Mouse (Mus musculus) intestine, embryonic 14.5 days (tissue): Measurements from ENCODE around the gene Pbxip1. TPM values are rescaled to one million over a fixed set of nuclear protein-coding genes. Genes with fewer than 3 reads are reported as not detected.
A peak's percentile ranks its signal among the peaks of the same experiment; 100 is the strongest.
"Not testable (repeated sequence)": the region's sequence is repeated elsewhere in the genome, so short reads cannot be mapped to it uniquely, and the experiment has no call there.

ENCODE experiments used
- ATAC-seq: fragments of 200-750 bp; cut with Nextera tagmentation; replicated peaks from 2 replicates; pipeline ENCODE4 v1.8.0; 2017; ENCODE audit warnings: low read depth, moderate number of reproducible peaks, moderate TSS enrichment, moderate library complexity; ENCODE audit not compliant: low FRiP score, low TSS enrichment
- DNase-seq: peaks from one replicate; pipeline ENCODE4 v3.0.0-alpha.2; 2018; ENCODE audit warnings: low spot score
- H3K27ac ChIP-seq: fragments of 300-500 bp; sonication (generic); 2 replicates; pipeline ENCODE4 v1.5.1; 2014; ENCODE audit warnings: low read depth, mild to moderate bottlenecking, control low read depth
- H3K27me3 ChIP-seq: fragments of 300-500 bp; sonication (generic); replicated peaks from 2 replicates; pipeline ENCODE4 v1.6.1; 2014; ENCODE audit warnings: low read length, control low read depth; ENCODE audit not compliant: control insufficient read depth, insufficient read depth
- H3K36me3 ChIP-seq: fragments of 300-500 bp; sonication (generic); 2 replicates; pipeline ENCODE4 v1.6.1; 2014; ENCODE audit warnings: low read length, control low read depth; ENCODE audit not compliant: control insufficient read depth, insufficient read depth
- H3K4me1 ChIP-seq: fragments of 300-500 bp; sonication (generic); replicated peaks from 2 replicates; pipeline ENCODE4 v1.6.1; 2014; ENCODE audit warnings: low read length, control low read depth, mixed read lengths; ENCODE audit not compliant: control insufficient read depth, insufficient read depth
- H3K4me2 ChIP-seq: fragments of 300-500 bp; sonication (generic); 2 replicates; pipeline ENCODE4 v1.6.1; 2014; ENCODE audit warnings: low read length
- H3K4me3 ChIP-seq: fragments of 300-500 bp; sonication (generic); 2 replicates; pipeline ENCODE4 v1.5.1; 2014; ENCODE audit warnings: low read depth, low read length, control low read depth, mixed read lengths
- H3K9ac ChIP-seq: fragments of 300-500 bp; sonication (generic); 2 replicates; pipeline ENCODE4 v1.6.1; 2014; ENCODE audit warnings: mild to moderate bottlenecking, low read length
- H3K9me3 ChIP-seq: fragments of 300-500 bp; sonication (generic); 2 replicates; pipeline ENCODE4 v1.6.1; 2016; ENCODE audit warnings: low read length, control low read depth; ENCODE audit not compliant: control insufficient read depth
- WGBS: fragments of 180-500 bp; shearing (Covaris S2); extraction: QIAGEN DNeasy Blood & Tissue Kit; methylation state at CpG from one replicate; pipeline ENCODE4 v1.1.7; 2014; 5-methylcytosine and 5-hydroxymethylcytosine counted together
- polyA plus RNA-seq: library from polyadenylated mRNA; unstranded; fragments of >200 nt; fragmentation: Nextera tagmentation; extraction: Ambion mirVana; gene quantifications from 2 replicates; pipeline ENCODE4 v1.2.1, GENCODE M21; 2014

Pbxip1 gene
- polyA plus RNA-seq, 1 experiment from 2014 or later: 20.3 TPM

DNA sequence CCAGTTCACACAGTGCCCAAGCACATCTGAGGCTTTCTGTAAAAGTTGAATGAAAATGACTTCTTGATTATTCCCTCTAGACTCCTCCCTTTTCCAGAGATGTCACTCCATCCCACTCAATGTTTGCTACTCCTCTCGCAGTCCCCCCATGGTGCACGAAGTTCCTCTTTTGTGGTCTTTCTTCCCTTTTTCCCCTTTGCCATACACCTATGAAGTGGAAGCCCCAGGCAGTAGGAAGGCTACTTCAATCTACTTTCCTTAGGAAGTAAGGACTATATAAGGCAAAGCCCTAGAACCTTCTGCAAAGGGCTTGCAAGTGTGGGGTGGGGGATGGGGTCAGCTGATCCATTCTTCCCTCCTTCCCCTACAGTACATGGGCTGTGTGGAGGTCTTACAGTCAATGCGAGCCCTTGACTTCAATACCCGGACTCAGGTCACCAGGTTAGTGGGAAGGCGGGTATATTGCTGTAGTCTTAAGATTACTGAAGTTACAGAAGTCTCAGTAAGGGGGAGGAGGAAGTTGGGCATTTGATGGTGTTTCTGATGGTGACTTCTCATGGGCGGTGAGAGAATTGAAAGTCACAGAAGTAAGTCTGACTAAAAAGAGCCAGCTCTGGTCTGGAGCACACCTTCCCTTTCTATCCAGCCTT, 13.8 kb upstream of the Pbxip1 start:
- H3K4me1 ChIP-seq: peaks cover 38% of the 10 kb centered on the region
- no peaks in the 10 kb centered on the region for H3K27me3 ChIP-seq
- peak overlapping the region; percentile 98 for H3K4me2 ChIP-seq
- peaks cover 36% of the 10 kb centered on the region for H3K36me3 ChIP-seq
- peak overlapping the region; percentile 53 for H3K4me3 ChIP-seq
- H3K27ac ChIP-seq: 0 out of 2 replicates have a peak overlapping the region, but pooled peaks have one; percentile 14
- DNase-seq (no peak), ATAC-seq (no peak)
- no peaks in the 10 kb centered on the region for H3K9me3 ChIP-seq
- H3K9ac ChIP-seq: no peak overlapping the region
- WGBS: 67% methylated on average over 6 of the region's 6 CpGs

DNA sequence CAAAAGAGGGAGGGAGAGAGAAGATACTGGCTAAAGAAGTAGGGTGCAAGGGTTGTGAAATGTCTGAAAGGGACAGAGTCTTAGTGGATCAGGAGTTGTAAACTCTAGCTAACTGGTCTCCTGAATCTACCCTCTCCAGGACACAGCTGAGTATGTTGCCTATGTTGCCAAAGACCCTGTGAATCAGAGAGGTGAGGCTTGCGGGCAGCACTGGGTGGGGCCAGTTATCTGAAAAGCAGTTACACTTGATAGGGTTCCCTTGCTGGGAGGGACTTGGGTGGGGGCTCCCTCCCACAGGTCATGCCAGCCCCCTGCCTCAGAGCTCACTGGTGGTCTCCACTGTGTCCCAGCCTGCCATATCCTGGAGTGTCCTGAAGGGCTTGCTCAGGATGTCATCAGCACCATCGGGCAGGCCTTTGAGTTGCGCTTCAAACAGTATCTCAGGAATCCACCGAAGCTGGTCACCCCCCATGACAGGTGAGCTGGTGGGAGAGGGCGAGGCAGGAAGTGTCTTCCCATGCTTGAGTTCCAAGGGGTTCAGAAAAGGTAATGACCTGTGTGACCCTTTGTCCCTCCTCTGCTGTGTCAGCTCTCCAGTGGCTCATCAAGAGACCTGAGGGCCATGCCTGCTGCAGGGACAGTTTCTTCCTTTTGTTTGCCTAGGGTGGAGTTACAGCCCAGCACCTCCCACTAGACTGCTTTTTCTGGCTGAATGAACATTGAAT, 11.9 kb upstream of the Pbxip1 start:
- WGBS: 77% methylated on average over 5 of the region's 5 CpGs
- no peaks in the 10 kb centered on the region for H3K9me3 ChIP-seq
- no peak overlapping the region for H3K4me3 ChIP-seq
- no peak overlapping the region for H3K9ac ChIP-seq
- no peaks in the 10 kb centered on the region for H3K27me3 ChIP-seq
- ATAC-seq (no peak), DNase-seq (no peak)
- H3K4me1 ChIP-seq: peaks cover 38% of the 10 kb centered on the region
- H3K27ac ChIP-seq: no peak overlapping the region; the same call in 1 of the 2 replicates
- H3K36me3 ChIP-seq: peaks cover 45% of the 10 kb centered on the region
- H3K4me2 ChIP-seq: no peak overlapping the region

DNA sequence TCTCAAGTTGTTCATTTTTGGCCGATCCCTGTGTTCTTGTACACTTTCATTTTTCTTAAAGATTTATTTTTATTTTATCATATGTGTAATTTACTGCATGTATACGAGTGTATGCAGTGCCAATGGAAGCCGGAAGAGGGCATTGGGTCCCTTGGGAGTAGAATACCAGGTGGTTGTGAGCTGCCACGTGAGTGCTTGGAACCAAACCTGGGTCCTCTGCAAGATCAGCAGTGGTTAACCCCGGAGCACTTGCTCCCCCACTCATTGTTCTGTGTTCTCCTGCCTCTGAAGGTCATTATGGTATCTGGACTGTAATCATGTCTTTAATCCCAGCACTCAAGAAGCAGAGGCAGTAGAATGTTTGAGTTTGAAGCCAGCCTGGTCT, 11.4 kb upstream of the Pbxip1 start:
- Histone ChIP-seq H3K4me3 (no peak overlapping the region), H3K4me2 (no peak overlapping the region), H3K36me3 (peaks cover 45% of the 10 kb centered on the region), H3K27ac (no peak overlapping the region), H3K9ac (no peak overlapping the region), H3K27me3 (no peaks in the 10 kb centered on the region), H3K4me1 (peaks cover 38% of the 10 kb centered on the region), H3K9me3 (no peaks in the 10 kb centered on the region)
- WGBS: 84% methylated on average over 5 of the region's 5 CpGs
- DNase-seq (no peak), ATAC-seq (no peak)

DNA sequence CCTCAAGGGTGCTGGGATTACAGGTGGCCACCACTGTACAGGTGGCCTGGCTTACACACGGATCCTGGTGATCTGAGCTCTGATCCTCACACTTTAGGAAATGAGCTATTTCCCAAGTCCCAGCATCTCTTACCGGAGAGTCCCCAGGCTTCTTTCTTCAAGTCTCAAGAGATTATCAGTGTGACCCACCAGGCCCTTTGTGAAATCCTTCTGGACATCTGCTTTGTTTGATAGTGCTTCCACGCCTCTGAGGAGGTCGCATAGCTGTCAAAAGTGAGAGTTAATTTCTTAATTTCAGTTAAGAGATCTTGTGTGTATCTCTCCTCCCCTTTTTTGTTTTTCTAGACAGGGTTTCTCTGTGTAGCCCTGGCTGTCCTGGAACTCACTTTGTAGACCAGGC, 10.6 kb upstream of the Pbxip1 start:
- Histone ChIP-seq H3K27ac (no peak overlapping the region), H3K27me3 (no peaks in the 10 kb centered on the region), H3K4me2 (no peak overlapping the region), H3K9ac (no peak overlapping the region), H3K4me1 (peaks cover 32% of the 10 kb centered on the region), H3K9me3 (no peaks in the 10 kb centered on the region), H3K36me3 (peaks cover 45% of the 10 kb centered on the region), H3K4me3 (no peak overlapping the region)
- ATAC-seq: no peak
- DNase-seq: no peak
- WGBS: 90% methylated on average over 4 of the region's 4 CpGs

DNA sequence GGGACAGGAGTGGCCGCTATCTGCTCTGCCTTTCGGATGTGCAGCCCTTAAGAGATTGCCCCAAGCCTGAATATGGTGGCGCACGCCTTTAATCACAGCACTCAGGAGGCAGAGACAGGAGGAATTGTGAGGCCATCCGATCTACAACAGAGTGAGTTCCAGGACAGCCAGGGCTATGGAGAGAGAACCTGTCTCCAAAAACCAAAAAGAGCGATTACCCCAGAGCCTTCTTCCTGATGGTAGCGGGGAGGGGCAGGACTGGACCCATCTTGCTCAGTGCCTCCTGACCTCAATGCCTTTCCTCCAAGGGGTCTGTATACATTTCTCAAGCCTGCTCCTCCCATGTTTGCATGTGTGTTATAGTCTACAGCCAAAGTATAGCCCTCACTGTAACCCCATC, 7.5 kb upstream of the Pbxip1 start:
- H3K36me3 ChIP-seq: peaks cover 60% of the 10 kb centered on the region
- WGBS: 93% methylated on average over 7 of the region's 7 CpGs
- not testable (repeated sequence) for H3K4me2 ChIP-seq, H3K9ac ChIP-seq, DNase-seq, H3K9me3 ChIP-seq, ATAC-seq, H3K4me3 ChIP-seq, H3K27me3 ChIP-seq, H3K27ac ChIP-seq
- peaks cover 19% of the 10 kb centered on the region for H3K4me1 ChIP-seq

DNA sequence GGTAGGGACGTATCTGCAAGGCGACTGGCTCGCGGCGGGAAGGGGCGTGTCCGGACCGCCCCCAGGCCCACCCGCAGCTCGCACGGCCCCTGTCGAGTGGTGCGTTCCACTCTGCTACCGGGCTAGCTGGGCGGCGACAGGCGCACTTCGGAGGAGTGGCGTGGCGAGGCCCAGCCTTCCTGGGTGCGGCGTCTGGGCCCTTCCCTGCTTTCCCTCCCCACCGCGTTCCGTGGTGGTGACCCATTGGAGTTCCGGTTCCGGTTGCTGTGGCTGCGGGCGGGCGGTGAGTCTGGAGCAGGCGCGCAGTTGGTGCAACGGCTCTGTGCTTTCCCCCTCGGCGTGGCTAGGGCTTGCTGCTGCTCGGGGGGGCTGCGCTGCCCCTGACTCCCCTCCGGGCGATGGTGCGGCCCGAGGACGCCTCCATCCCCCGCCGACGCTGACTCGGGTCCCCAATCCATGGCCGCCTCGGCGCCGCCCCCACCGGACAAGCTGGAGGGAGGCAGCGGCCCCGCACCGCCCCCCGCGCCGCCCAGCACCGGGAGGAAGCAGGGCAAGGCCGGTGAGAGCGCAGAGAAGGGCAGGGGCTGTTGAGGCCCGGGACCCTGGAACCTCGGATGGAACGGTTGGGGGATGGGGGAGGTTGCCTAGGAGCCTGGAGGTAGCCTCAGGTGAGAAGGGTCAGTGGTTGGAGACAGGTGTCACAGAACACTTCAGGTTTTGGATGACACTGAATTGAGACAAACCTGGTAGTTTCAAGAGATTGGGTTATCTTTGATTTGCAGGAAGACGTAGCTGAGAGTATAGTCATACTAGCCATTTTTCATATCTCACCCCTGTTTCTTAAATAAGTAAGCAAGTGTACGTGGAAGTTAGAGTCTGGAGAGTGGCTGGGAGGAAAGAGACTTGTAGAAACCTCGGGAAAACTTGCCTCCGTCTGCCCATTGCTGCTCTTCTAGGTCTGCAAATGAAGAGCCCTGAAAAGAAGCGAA, 6.0 kb upstream of the Pbxip1 start, which contains the start of gene Pygo2:
Pygo2 (plus strand) TSS at position 44 of the 989 bp plus-strand sequence.
- H3K27me3 ChIP-seq: no peaks in the 10 kb centered on the region
- WGBS: 2% methylated on average over 62 of the region's 68 CpGs
- no peaks in the 10 kb centered on the region for H3K9me3 ChIP-seq
- H3K27ac ChIP-seq: peak within 1 kb of the TSS; percentile 86
- peak within 1 kb of the TSS; percentile 71 for H3K4me2 ChIP-seq
- peak within 1 kb of the TSS; percentile 90 for H3K9ac ChIP-seq
- peaks cover 10% of the 10 kb centered on the region for H3K4me1 ChIP-seq
- H3K4me3 ChIP-seq: peak within 1 kb of the TSS; percentile 98
- H3K36me3 ChIP-seq: peaks cover 64% of the 10 kb centered on the region
- ATAC-seq (peak; percentile 97), DNase-seq (peak; percentile 94)

DNA sequence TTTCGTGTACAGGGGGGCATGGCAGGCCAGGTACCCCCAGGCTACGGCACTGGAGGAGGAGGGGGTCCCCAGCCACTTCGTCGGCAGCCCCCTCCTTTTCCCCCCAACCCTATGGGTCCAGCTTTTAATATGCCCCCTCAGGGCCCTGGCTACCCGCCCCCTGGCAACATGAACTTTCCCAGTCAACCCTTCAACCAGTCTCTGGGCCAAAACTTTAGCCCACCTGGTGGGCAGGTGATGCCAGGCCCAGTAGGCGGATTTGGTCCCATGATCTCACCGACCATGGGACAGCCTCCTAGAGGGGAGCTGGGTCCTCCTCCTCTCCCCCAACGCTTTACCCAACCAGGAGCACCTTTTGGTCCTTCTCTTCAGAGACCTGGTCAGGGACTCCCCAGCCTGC, 3.9 kb upstream of the Pbxip1 start:
- no peaks in the 10 kb centered on the region for H3K27me3 ChIP-seq
- no peak overlapping the region for H3K4me3 ChIP-seq
- H3K4me2 ChIP-seq: no peak overlapping the region
- no peak overlapping the region for H3K27ac ChIP-seq
- H3K36me3 ChIP-seq: peaks cover 44% of the 10 kb centered on the region
- ATAC-seq (no peak), DNase-seq (no peak)
- WGBS: 96% methylated on average over 7 of the region's 8 CpGs
- H3K9me3 ChIP-seq: no peaks in the 10 kb centered on the region
- H3K9ac ChIP-seq: no peak overlapping the region
- H3K4me1 ChIP-seq: peaks cover 20% of the 10 kb centered on the region

DNA sequence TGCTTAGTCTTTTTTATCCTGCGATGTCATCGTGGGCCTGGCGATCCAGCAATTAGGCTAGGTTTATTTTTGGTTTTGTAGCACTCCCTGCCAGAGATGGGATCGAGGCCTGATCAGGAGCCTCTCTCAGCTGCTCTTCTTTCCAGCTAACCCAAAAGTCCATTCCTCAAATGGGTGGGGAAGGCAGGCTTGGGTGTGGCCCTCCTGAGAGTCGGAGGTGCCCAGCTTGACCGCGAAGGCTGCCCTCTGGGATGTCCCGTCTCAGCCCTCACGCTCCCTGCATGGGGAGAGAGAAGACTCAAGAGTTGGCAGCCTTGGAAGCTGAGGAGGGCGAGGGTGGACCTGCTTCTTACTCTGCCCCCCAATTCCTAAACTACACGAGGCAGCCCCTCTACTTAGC, 2.0 kb upstream of the Pbxip1 start:
- Histone ChIP-seq H3K27me3 (no peaks in the 10 kb centered on the region), H3K9me3 (no peaks in the 10 kb centered on the region), H3K27ac (no peak overlapping the region), H3K9ac (no peak overlapping the region), H3K4me2 (no peak overlapping the region), H3K4me3 (no peak overlapping the region), H3K4me1 (peaks cover 20% of the 10 kb centered on the region), H3K36me3 (peaks cover 34% of the 10 kb centered on the region)
- ATAC-seq: no peak
- DNase-seq: no peak
- WGBS: 75% methylated on average over 11 of the region's 11 CpGs
